Comparison of ENCODE assay signal across 10 mouse cellular contexts in the genomic region with DNA sequence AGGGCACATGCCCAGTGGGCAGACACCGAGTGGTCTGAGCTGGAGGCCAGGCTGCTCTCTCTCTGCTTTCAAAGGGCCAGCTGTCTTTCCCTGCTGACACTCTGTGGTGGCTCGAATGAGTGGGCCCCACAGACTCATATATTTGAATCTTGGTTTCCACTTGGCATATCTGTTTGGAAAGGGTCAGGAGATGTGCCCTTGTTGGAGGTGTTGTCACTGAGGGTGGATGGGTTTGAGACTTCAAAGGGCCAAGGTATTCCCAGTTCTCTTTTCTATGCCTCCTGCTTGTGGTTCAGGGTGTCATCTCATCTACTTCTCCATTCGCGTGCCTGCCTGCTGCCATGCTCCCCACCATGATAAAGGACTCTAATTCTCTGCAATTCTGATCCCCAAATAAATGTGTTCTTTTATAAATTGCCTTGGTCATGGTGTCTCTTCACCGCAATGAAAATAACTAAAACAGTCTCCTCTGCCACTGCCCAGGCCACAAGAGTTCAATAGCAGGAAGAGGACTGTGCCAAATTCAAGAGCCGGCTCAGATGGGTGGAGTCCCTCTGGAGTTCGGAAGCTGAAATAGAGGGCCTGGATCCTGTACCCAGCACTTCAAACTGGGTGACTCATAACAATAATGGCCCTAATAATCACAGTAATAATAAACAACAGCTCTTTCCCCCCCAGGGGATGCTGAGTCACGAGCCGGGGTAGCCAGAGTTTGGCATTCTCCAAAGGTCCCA. TPM values are rescaled to one million over a fixed set of nuclear protein-coding genes. Genes with fewer than 3 reads are reported as not detected.
A peak's percentile ranks its signal among the peaks of the same experiment; 100 is the strongest.
DNase-seq lines count a peak whose midpoint lies in the region; ATAC-seq and TF ChIP-seq lines count a peak whose summit lies in the region.
"Had no signal": no experiment of that assay in that cellular context is flagged by ENCODE, and none has a peak within 500 bp of the region (broad histone marks: within the 10 kb centered on the region; RNA-seq: fewer than 3 reads in every experiment).

No protein-coding gene starts in this region.

- H3K9me3 ChIP-seq in kidney, embryonic 14.5 days (ENCODE audit: control insufficient read depth, low read length) = no peaks in the 10 kb centered on the region
- no peaks in the 10 kb centered on the region for H3K9me3 ChIP-seq in midbrain, embryonic 15.5 days
- H3K9me3 ChIP-seq in limb, embryonic 10.5 days (replicated peaks) = no peaks in the 10 kb centered on the region
- H3K9me3 ChIP-seq: heart, embryonic 13.5 days had no signal

- 0 out of 2 replicates have a peak, but pooled peaks cover 5% of the 10 kb centered on the region for H3K4me1 ChIP-seq in kidney, embryonic 14.5 days (ENCODE audit: control insufficient read depth, insufficient read depth, low read length)
- peaks cover 6% of the 10 kb centered on the region for H3K4me1 ChIP-seq in midbrain, embryonic 15.5 days
- H3K4me1 ChIP-seq in limb, embryonic 10.5 days = peaks cover 9% of the 10 kb centered on the region

- H3K36me3 ChIP-seq in kidney, embryonic 14.5 days (ENCODE audit: control insufficient read depth, insufficient read depth, low read length) = peaks cover 24% of the 10 kb centered on the region
- peaks cover 4% of the 10 kb centered on the region for H3K36me3 ChIP-seq in myocyte (ENCODE audit: control insufficient read depth, insufficient read depth)
- H3K36me3 ChIP-seq in midbrain, embryonic 15.5 days (replicated peaks) = peaks cover 11% of the 10 kb centered on the region; the same call in 1 of the 2 replicates
- peaks cover 38% of the 10 kb centered on the region for H3K36me3 ChIP-seq in limb, embryonic 10.5 days

- no peak overlapping the region for H3K9ac ChIP-seq in kidney, embryonic 14.5 days (ENCODE audit: low read depth, low read length)
- H3K9ac ChIP-seq in midbrain, embryonic 15.5 days = no peak overlapping the region
- H3K9ac ChIP-seq: heart, embryonic 13.5 days had no signal

- no peak for ATAC-seq in kidney, embryonic 14.5 days (ENCODE audit: low FRiP score, low TSS enrichment)
- ATAC-seq in midbrain, embryonic 15.5 days (replicated peaks) = no peak
- ATAC-seq: midbrain, embryonic 16.5 days had no signal

- TF ChIP-seq POLR2A in myocyte (IDR thresholded peaks at IDR 0.05; ENCODE audit: insufficient read length, low read depth) = no peak

- peak; percentile 27 for DNase-seq in kidney, adult 18-20 months
- DNase-seq in adrenal gland, postnatal 14 days = peak; percentile 64
- DNase-seq in kidney, adult 8-10 months = peak; percentile 36 to 62
- no peak for DNase-seq in limb, embryonic 10.5 days (ENCODE audit: low spot score)
- DNase-seq in right cerebral cortex, adult 18-20 months = no peak

- no peak overlapping the region for H3K27ac ChIP-seq in kidney, embryonic 14.5 days (ENCODE audit: low read depth, low read length)
- no peak overlapping the region for H3K27ac ChIP-seq in midbrain, embryonic 15.5 days
- no peak overlapping the region for H3K27ac ChIP-seq in limb, embryonic 10.5 days
- H3K27ac ChIP-seq: heart, embryonic 13.5 days had no signal

- no peaks in the 10 kb centered on the region for H3K79me2 ChIP-seq in myocyte (ENCODE audit: control insufficient read depth, insufficient read depth)

- no peaks in the 10 kb centered on the region for H3K27me3 ChIP-seq in kidney, embryonic 14.5 days (ENCODE audit: control insufficient read depth, insufficient read depth, low read length)
- H3K27me3 ChIP-seq in myocyte (ENCODE audit: control insufficient read depth, insufficient read depth, insufficient read length) = no peaks in the 10 kb centered on the region
- no peaks in the 10 kb centered on the region for H3K27me3 ChIP-seq in midbrain, embryonic 15.5 days (replicated peaks)
- H3K27me3 ChIP-seq in limb, embryonic 10.5 days (ENCODE audit: low read depth, poor library complexity, severe bottlenecking) = no peaks in the 10 kb centered on the region
- H3K27me3 ChIP-seq: heart, embryonic 13.5 days had no signal

- H3K4me2 ChIP-seq in kidney, embryonic 14.5 days (replicated peaks; ENCODE audit: low read depth, low read length) = no peak overlapping the region
- peak overlapping the region; percentile 71 for H3K4me2 ChIP-seq in myocyte (ENCODE audit: low read depth)
- H3K4me2 ChIP-seq in midbrain, embryonic 15.5 days = no peak overlapping the region
- H3K4me2 ChIP-seq: heart, embryonic 13.5 days had no signal

- no peak overlapping the region for H3ac ChIP-seq in myocyte (ENCODE audit: control insufficient read depth, insufficient read length)

- WGBS in kidney, embryonic 14.5 days = 74% methylated on average over 9 of the region's 9 CpGs
- WGBS in midbrain, embryonic 15.5 days = 74% methylated on average over 9 of the region's 9 CpGs
- WGBS in limb, embryonic 10.5 days = 82% methylated on average over 9 of the region's 9 CpGs

- H3K4me3 ChIP-seq in kidney, embryonic 14.5 days (ENCODE audit: low read length) = no peak overlapping the region
- H3K4me3 ChIP-seq in myocyte = no peak overlapping the region
- H3K4me3 ChIP-seq in midbrain, embryonic 15.5 days = no peak overlapping the region
- no peak overlapping the region for H3K4me3 ChIP-seq in limb, embryonic 10.5 days
- H3K4me3 ChIP-seq: heart, embryonic 13.5 days had no signal

TF ChIP-seq in myocyte, 11 proteins besides CTCF, POLR2A, EP300 and RAD21:
- TF ChIP-seq POLR2AphosphoS2 (IDR thresholded peaks at IDR 0.05; ENCODE audit: insufficient read length, low read depth) (no peak), MYOG (IDR thresholded peaks at IDR 0.05; ENCODE audit: control insufficient read depth in 1 of 3, insufficient read depth in 1 of 3, insufficient read length in 2 of 3, low read depth in 2 of 3) (peak in 1 of 3 experiments; percentile 56), MYOD1 (IDR thresholded peaks at IDR 0.05; ENCODE audit: control insufficient read depth in 1 of 3, insufficient read length in 2 of 3, low read depth in 2 of 3) (peak in 2 of 3 experiments; percentile 32 to 65)

RNA-seq across cellular contexts. Expression of gene Tyk2, which starts 3.7 kb away (rescaled TPM):
- polyA plus RNA-seq in kidney, embryonic 14.5 days (2014; fragmentation: Nextera tagmentation; extraction: Ambion mirVana) = 5.6 and 8.7 TPM in 2 replicates
- total RNA-seq in adrenal gland, postnatal 14 days (2021) = 12.6 and 17.3 TPM in 2 replicates
- 11.4 TPM for polyA plus RNA-seq in myocyte (2012; fragmentation: generic; extraction: Trizol)
- polyA plus RNA-seq in midbrain, embryonic 15.5 days (2015; fragmentation: Nextera tagmentation; extraction: Ambion mirVana) = 12.5 TPM in 2 replicates
- polyA plus RNA-seq in limb, embryonic 10.5 days (2016; fragmentation: Nextera tagmentation; extraction: Ambion mirVana) = 11.5 and 15.3 TPM in 2 replicates

RNA-seq across cellular contexts. Expression of gene Cdc37, which starts 15.0 kb away (rescaled TPM):
- polyA plus RNA-seq in kidney, embryonic 14.5 days (2014; fragmentation: Nextera tagmentation; extraction: Ambion mirVana) = 366 and 377 TPM in 2 replicates
- 171 and 185 TPM in 2 replicates for total RNA-seq in adrenal gland, postnatal 14 days (2021)
- polyA plus RNA-seq in myocyte (2012; fragmentation: generic; extraction: Trizol) = 288 TPM
- 215 and 226 TPM in 2 replicates for polyA plus RNA-seq in midbrain, embryonic 15.5 days (2015; fragmentation: Nextera tagmentation; extraction: Ambion mirVana)
- 434 and 487 TPM in 2 replicates for polyA plus RNA-seq in limb, embryonic 10.5 days (2016; fragmentation: Nextera tagmentation; extraction: Ambion mirVana)

RNA-seq across cellular contexts. Expression of gene Pde4a, which starts 30.8 kb away (rescaled TPM):
- polyA plus RNA-seq in kidney, embryonic 14.5 days (2014; fragmentation: Nextera tagmentation; extraction: Ambion mirVana) = 13.7 and 14.0 TPM in 2 replicates
- total RNA-seq in adrenal gland, postnatal 14 days (2021) = 22.4 and 22.9 TPM in 2 replicates
- 3.6 TPM for polyA plus RNA-seq in myocyte (2012; fragmentation: generic; extraction: Trizol)
- polyA plus RNA-seq in midbrain, embryonic 15.5 days (2015; fragmentation: Nextera tagmentation; extraction: Ambion mirVana) = 42.7 and 44.5 TPM in 2 replicates
- polyA plus RNA-seq in limb, embryonic 10.5 days (2016; fragmentation: Nextera tagmentation; extraction: Ambion mirVana) = 3.6 and 4.5 TPM in 2 replicates

RNA-seq across cellular contexts. Expression of gene Raver1, which starts 43.0 kb away (rescaled TPM):
- polyA plus RNA-seq in kidney, embryonic 14.5 days (2014; fragmentation: Nextera tagmentation; extraction: Ambion mirVana) = 70.6 and 96.0 TPM in 2 replicates
- 52.8 and 60.7 TPM in 2 replicates for total RNA-seq in adrenal gland, postnatal 14 days (2021)
- polyA plus RNA-seq in myocyte (2012; fragmentation: generic; extraction: Trizol) = 24.6 TPM
- 35.0 and 36.1 TPM in 2 replicates for polyA plus RNA-seq in midbrain, embryonic 15.5 days (2015; fragmentation: Nextera tagmentation; extraction: Ambion mirVana)
- polyA plus RNA-seq in limb, embryonic 10.5 days (2016; fragmentation: Nextera tagmentation; extraction: Ambion mirVana) = 109 and 115 TPM in 2 replicates

RNA-seq across cellular contexts. Expression of gene Gm38431, which starts 43.0 kb away (rescaled TPM):
- polyA plus RNA-seq in kidney, embryonic 14.5 days (2014; fragmentation: Nextera tagmentation; extraction: Ambion mirVana) = 2.8 and 3.1 TPM in 2 replicates
- total RNA-seq in adrenal gland, postnatal 14 days (2021) = 1.4 and 2.1 TPM in 2 replicates
- polyA plus RNA-seq in myocyte (2012; fragmentation: generic; extraction: Trizol) = 2.2 TPM
- 2.2 and 2.3 TPM in 2 replicates for polyA plus RNA-seq in midbrain, embryonic 15.5 days (2015; fragmentation: Nextera tagmentation; extraction: Ambion mirVana)
- polyA plus RNA-seq in limb, embryonic 10.5 days (2016; fragmentation: Nextera tagmentation; extraction: Ambion mirVana) = 5.4 TPM in 2 replicates

Comparison
In these comparisons a context has a peak if more than half of its experiments do, and no peak if none do; other contexts are left out.
1. DNase-seq: peak in kidney, adult 18-20 months (single experiment), adrenal gland, postnatal 14 days (single experiment) and kidney, adult 8-10 months (2 of 2); none in limb, embryonic 10.5 days (single experiment) and right cerebral cortex, adult 18-20 months (single experiment).